Mouse (Mus musculus): ENCODE measurements at regions not wholly inside any gene's neighbourhood (a gene's known extent, or its start where the extent isn't known, plus 50 kb on each side); places are given as distances from the start of the nearest gene placed in this dataset.

DNA sequence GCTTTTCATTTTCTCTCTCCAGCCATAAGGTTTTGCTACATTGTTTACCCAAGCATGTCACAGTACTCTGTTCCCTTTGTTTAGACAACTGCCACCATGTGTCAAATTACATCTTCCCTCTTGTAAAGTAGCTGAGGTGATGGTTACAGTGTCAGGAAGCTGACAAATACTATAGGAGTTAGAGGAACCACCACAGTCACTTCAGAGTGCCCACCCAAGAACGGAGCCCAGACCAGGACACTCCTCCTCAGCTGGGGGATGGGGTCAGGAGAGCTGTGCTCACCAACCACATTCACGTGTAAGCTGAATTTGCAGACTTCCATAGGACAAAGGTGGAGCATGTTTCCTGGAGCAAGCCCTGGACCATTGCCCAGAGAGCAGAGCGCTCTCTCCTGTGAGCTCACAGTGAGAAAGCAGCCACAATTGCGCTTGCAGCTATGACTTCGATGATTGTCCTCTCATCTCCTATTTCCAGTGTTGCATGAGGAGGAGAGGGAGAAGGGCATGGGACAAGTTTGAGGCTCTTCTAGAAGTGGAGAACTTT, 487.5 kb downstream of the Ajap1 start:
- TF ChIP-seq POLR2A (IDR thresholded peaks at IDR 0.05; ENCODE audit: low read depth, low read length) (no peak), CTCF (IDR thresholded peaks at IDR 0.05; ENCODE audit: extremely low read depth, insufficient read length, insufficient replicate concordance, low read depth, low read length) (no peak)
